Mouse (Mus musculus): ENCODE measurements around the gene Gm49405. TPM values are rescaled to one million over a fixed set of nuclear protein-coding genes. Genes with fewer than 3 reads are reported as not detected.

Gm49405 gene
- total and polyA plus RNA-seq, 3 experiments, result 3.6 to 5.7 TPM; not detected in 1

GRCm38 (mm10) chr19:4012432-4013022, 12.1 kb downstream of the Gm49405 start, which contains the start of gene Ndufv1:
TSS of gene Ndufv1 (minus strand) at chr19:4012806.
- Histone ChIP-seq H3K9ac (ENCODE audit: control insufficient read depth, low read depth, low read length, poor library complexity, severe bottlenecking) (peak within 1 kb of the TSS; percentile 78), H3K9me3 (replicated peaks; ENCODE audit: insufficient read depth, low read length) (no peaks in the 10 kb centered on the region), H3K4me3 (ENCODE audit: control insufficient read depth in 1 of 2, insufficient read depth in 1 of 2, low read depth in 2 of 2, low read length in 2 of 2) (peak within 1 kb of the TSS; percentile 77 to 88), H3K27ac (ENCODE audit: control insufficient read depth, low read depth, low read length) (peak within 1 kb of the TSS; percentile 49), H3K79me2 (ENCODE audit: control insufficient read depth, insufficient read depth, low read length, poor library complexity) (peaks cover 10% of the 10 kb centered on the region), H3K36me3 (ENCODE audit: control insufficient read depth in 1 of 2, insufficient read depth in 2 of 2, low read length in 2 of 2) (peaks cover 0 to 8% of the 10 kb centered on the region in 2 experiments; a peak in 2 of 4 replicates), H3K4me1 (ENCODE audit: control insufficient read depth in 1 of 2, insufficient read depth in 2 of 2, low read length in 2 of 2) (peaks cover 0 to 7% of the 10 kb centered on the region in 2 experiments; a peak in 2 of 4 replicates), H3K27me3 (ENCODE audit: control insufficient read depth in 1 of 2, insufficient read depth in 2 of 2, low read length in 2 of 2) (no peaks in the 10 kb centered on the region)
- peak; percentile 99 for DNase-seq (ENCODE audit: low read depth, low spot score)
- TF ChIP-seq MYC (IDR thresholded peaks at IDR 0.05; ENCODE audit: low read depth, low read length) (no peak), RCOR1 (IDR thresholded peaks at IDR 0.05; ENCODE audit: low read depth, low read length) (no peak), POLR2AphosphoS5 (IDR thresholded peaks at IDR 0.05; ENCODE audit: borderline replicate concordance, low read depth, low read length) (no peak), RAD21 (IDR thresholded peaks at IDR 0.05; ENCODE audit: low read depth, low read length) (peak; percentile 56), SIN3A (IDR thresholded peaks at IDR 0.05; ENCODE audit: low read length) (peak; percentile 96), CHD1 (IDR thresholded peaks at IDR 0.05; ENCODE audit: low read depth, low read length) (no peak), CHD2 (IDR thresholded peaks at IDR 0.05; ENCODE audit: low read length) (no peak), POLR2AphosphoS2 (IDR thresholded peaks at IDR 0.05; ENCODE audit: low read length) (peak; percentile 77), KAT2A (conservative IDR thresholded peaks at IDR 0.05; ENCODE audit: low read depth, low read length) (peak; percentile 94), NELFE (IDR thresholded peaks at IDR 0.05; ENCODE audit: low read depth, low read length) (peak; percentile 84), MYB (IDR thresholded peaks at IDR 0.05; ENCODE audit: low read depth, low read length) (no peak), ZKSCAN1 (IDR thresholded peaks at IDR 0.05; ENCODE audit: low read depth, low read length) (no peak), ZNF384 (IDR thresholded peaks at IDR 0.05; ENCODE audit: low read depth, low read length) (no peak), SMC3 (IDR thresholded peaks at IDR 0.05; ENCODE audit: low read depth, low read length) (peak; percentile 63), TAL1 (IDR thresholded peaks at IDR 0.05; ENCODE audit: low read length) (no peak), POLR2A (IDR thresholded peaks at IDR 0.05; ENCODE audit: control insufficient read depth in 1 of 2, insufficient read depth in 1 of 2, low read depth in 1 of 2, low read length in 2 of 2, poor library complexity in 1 of 2) (peak; percentile 74 to 92), MXI1 (IDR thresholded peaks at IDR 0.05; ENCODE audit: low read depth, low read length) (peak; percentile 91), ZMIZ1 (IDR thresholded peaks at IDR 0.05; ENCODE audit: low read depth, low read length) (no peak; the same call in 1 of the 2 replicates), ELF1 (IDR thresholded peaks at IDR 0.05; ENCODE audit: low read depth, low read length) (peak; percentile 93), BHLHE40 (IDR thresholded peaks at IDR 0.05; ENCODE audit: borderline replicate concordance, low read depth, low read length) (peak; percentile 18; the same call in 1 of the 2 replicates), MEF2A (IDR thresholded peaks at IDR 0.05; ENCODE audit: extremely low read depth, insufficient replicate concordance, low read depth, low read length, poor library complexity, severe bottlenecking) (no peak), TCF12 (IDR thresholded peaks at IDR 0.05; ENCODE audit: low read depth, low read length) (no peak), MAX (IDR thresholded peaks at IDR 0.05; ENCODE audit: low read length) (peak; percentile 82), USF2 (IDR thresholded peaks at IDR 0.05; ENCODE audit: borderline replicate concordance in 1 of 2, insufficient read depth in 1 of 2, low read depth in 1 of 2, low read length in 2 of 2) (no peak), TBP (IDR thresholded peaks at IDR 0.05; ENCODE audit: low read depth, low read length) (peak; percentile 66; the same call in 1 of the 2 replicates), CTCF (IDR thresholded peaks at IDR 0.05 in 2 of 3, conservative IDR thresholded peaks at IDR 0.05 in 1 of 3; ENCODE audit: control insufficient read depth in 1 of 3, insufficient read depth in 1 of 3, low read depth in 2 of 3, low read length in 3 of 3, poor library complexity in 1 of 3, severe bottlenecking in 1 of 3) (peak; percentile 70 to 91 (median 73)), USF1 (IDR thresholded peaks at IDR 0.05; ENCODE audit: low read depth, low read length) (peak; percentile 61), MAFK (IDR thresholded peaks at IDR 0.05; ENCODE audit: borderline replicate concordance, low read depth, low read length) (no peak), HCFC1 (IDR thresholded peaks at IDR 0.05; ENCODE audit: low read depth, low read length) (peak; percentile 97), UBTF (IDR thresholded peaks at IDR 0.05; ENCODE audit: borderline replicate concordance, insufficient read depth, low read depth, low read length) (no peak), GABPA (IDR thresholded peaks at IDR 0.05; ENCODE audit: low read depth, low read length) (no peak), EP300 (IDR thresholded peaks at IDR 0.05; ENCODE audit: low read depth in 1 of 2, low read length in 2 of 2) (no peak), ZC3H11A (IDR thresholded peaks at IDR 0.05; ENCODE audit: low read depth, low read length) (no peak), JUND (IDR thresholded peaks at IDR 0.05; ENCODE audit: low read depth, low read length) (no peak), MAZ (IDR thresholded peaks at IDR 0.05; ENCODE audit: low read depth, low read length) (peak; percentile 21; the same call in 1 of the 2 replicates), NRF1 (IDR thresholded peaks at IDR 0.05; ENCODE audit: insufficient read depth, low read depth, low read length, poor library complexity, severe bottlenecking) (peak; percentile 82)

Data from MEL (cell line).